Mouse (Mus musculus) heart, adult 2 months (tissue): ENCODE data around the gene Phkg1. TPM values are rescaled to one million over a fixed set of nuclear protein-coding genes. Genes with fewer than 3 reads are reported as not detected.
"Not testable (repeated sequence)": the region's sequence is repeated elsewhere in the genome, so short reads cannot be mapped to it uniquely, and the experiment has no call there.

Source experiments
- DNase-seq, 2 experiments: peaks; one replicate each; pipeline ENCODE4 v3.0.0; 2021
- H3K27ac ChIP-seq: fragments of 200-600 bp; 2 replicates; pipeline ENCODE4 v1.8.1; 2022
- H3K27me3 ChIP-seq: fragments of 200-500 bp; 2 replicates; pipeline ENCODE4 v1.6.1; 2012; ENCODE audit warnings: mild to moderate bottlenecking, low read length, inconsistent platforms, mixed read lengths; ENCODE audit not compliant: control insufficient read depth, insufficient read depth
- H3K36me3 ChIP-seq: fragments of 200-500 bp; 2 replicates; pipeline ENCODE4 v1.6.1; 2012; ENCODE audit warnings: low read length, inconsistent platforms; ENCODE audit not compliant: control insufficient read depth, insufficient read depth
- H3K4me1 ChIP-seq: fragments of 200-500 bp; 2 replicates; pipeline ENCODE4 v1.6.1; 2011; ENCODE audit warnings: low read length; ENCODE audit not compliant: control insufficient read depth, insufficient read depth
- H3K4me3 ChIP-seq: fragments of 200-600 bp; 2 replicates; pipeline ENCODE4 v1.8.1; 2022
- H3K79me2 ChIP-seq: fragments of 200-500 bp; replicated peaks from 2 replicates; pipeline ENCODE4 v1.6.1; 2012; ENCODE audit warnings: mild to moderate bottlenecking, inconsistent platforms, low read length, moderate library complexity, mixed read lengths; ENCODE audit not compliant: control insufficient read depth, insufficient read depth
- H3K9ac ChIP-seq: fragments of 200-500 bp; 2 replicates; pipeline ENCODE4 v1.6.1; 2012; ENCODE audit warnings: low read depth, mild to moderate bottlenecking, control low read depth, inconsistent platforms, low read length, mixed read lengths
- CTCF ChIP-seq: fragments of 200-600 bp; IDR thresholded peaks from 2 replicates; pipeline ENCODE4 v1.8.1; 2022; ENCODE audit warnings: antibody characterized with exemption, mild to moderate bottlenecking, moderate library complexity
- EP300 ChIP-seq: fragments of 200-500 bp; IDR thresholded peaks from 2 replicates; pipeline ENCODE4 v1.6.1; 2011; ENCODE audit warnings: low read depth, low read length, control low read depth; ENCODE audit not compliant: insufficient read depth
- POLR2A ChIP-seq: fragments of 200-500 bp; IDR thresholded peaks from 2 replicates; pipeline ENCODE4 v1.6.1; 2011; ENCODE audit warnings: mild to moderate bottlenecking, low read depth, low read length, control low read depth; ENCODE audit not compliant: insufficient read depth
- WGBS: fragments of 180-500 bp; shearing (Covaris S2); methylation state at CpG from one replicate; pipeline ENCODE4 v1.1.7; 2018; 5-methylcytosine and 5-hydroxymethylcytosine counted together
- intact Hi-C: fragments of 180-260 bp; cut with DNase I; formaldehyde crosslinking; loops from one replicate; pipeline ENCODE4 v1.15.1; 2025
- long read RNA-seq: library from polyadenylated mRNA; stranded (forward); transcript quantifications from one replicate; pipeline ENCODE4 v2.0.0, GENCODE M21; 2021
- polyA plus RNA-seq: library from polyadenylated mRNA; depleted of rRNA; stranded (reverse); fragments of >200 nt; gene quantifications from 2 replicates; pipeline ENCODE4 v1.2.3, GENCODE M21; 2012; rRNA removed
- total RNA-seq, 2 experiments: library from RNA; stranded (reverse); gene quantifications; 2 replicates each; pipeline ENCODE4 v1.2.3; 2021

The Phkg1 gene
- total RNA-seq (10 to 100 TPM; 15.5 to 16.8 TPM), polyA plus RNA-seq (39.8 and 69.6 TPM in 2 replicates)
- long read RNA-seq, transcript Phkg1-201 (10 exons, 2,374 nt), result major isoform, 5 of 8 reads
- long read RNA-seq, partial matches to known transcripts, result 1 of 8 reads
- long read RNA-seq, other reads (novel, unspliced or antisense), result 1 of 8 reads

DNA sequence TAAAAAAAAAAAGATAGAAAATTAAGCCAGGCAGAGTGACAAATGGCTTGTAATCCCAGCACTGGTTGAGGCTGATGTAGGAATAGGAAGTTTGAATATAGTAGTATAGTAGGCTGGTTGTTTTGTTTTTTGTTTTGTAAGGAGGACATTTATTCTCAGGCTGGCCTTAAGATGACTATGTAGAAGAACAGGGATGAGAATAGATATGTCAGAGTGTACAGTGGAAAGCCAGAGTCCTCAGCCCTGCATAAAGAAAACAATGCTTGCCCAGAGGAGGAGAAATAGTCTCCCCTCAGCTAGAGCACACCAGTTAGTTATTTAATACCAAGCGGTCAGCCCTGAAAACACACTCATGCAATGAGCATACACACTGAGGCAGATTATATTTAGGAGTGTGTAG lies at the start of gene Phkg1:
Gene Phkg1, minus strand, starts transcription at position 101 of the 400 bp plus-strand sequence.
- 92% methylated on average over 1 of the region's 1 CpGs for WGBS
- intact Hi-C loops, result no loop called here
- Histone ChIP-seq H3K4me1 (no peaks in the 10 kb centered on the region), H3K36me3 (no peaks in the 10 kb centered on the region), H3K79me2 (no peaks in the 10 kb centered on the region), H3K27ac (no peak within 1 kb of the TSS), H3K27me3 (no peaks in the 10 kb centered on the region), H3K9ac (no peak within 1 kb of the TSS), H3K4me3 (no peak within 1 kb of the TSS)
- DNase-seq, result no peak
- TF ChIP-seq CTCF, result no peak
- TF ChIP-seq POLR2A, result no peak

DNA sequence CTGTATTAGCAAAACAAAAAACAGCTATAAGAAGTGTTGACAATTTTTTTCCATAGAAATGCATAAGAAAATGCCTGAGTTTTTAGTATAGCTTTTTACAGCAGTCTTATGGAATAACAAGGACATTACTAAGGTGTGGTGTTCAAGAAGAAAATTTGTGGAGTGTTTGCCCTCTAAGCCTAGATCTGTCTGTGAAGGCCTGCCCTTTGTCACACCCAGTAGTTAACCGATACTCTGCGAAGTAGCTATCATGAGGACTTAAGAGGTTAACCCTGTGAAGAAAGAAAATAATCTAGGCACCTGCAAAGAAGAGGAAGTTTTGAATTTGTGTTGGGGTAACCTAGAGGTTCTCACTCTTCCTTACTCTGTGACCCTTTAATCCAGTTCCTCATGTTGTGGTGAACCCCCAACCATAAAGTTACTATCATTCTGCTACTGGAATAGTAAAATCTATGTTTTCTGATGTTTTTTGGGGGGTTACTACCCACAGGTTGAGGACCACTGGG lies 49.2 kb upstream of the Phkg1 start:
- H3K79me2 ChIP-seq, result peaks cover 2% of the 10 kb centered on the region
- H3K4me1 ChIP-seq, result peaks cover 2% of the 10 kb centered on the region; the same call in 1 of the 2 replicates
- H3K9ac ChIP-seq, result no peak overlapping the region
- H3K4me3 ChIP-seq, result no peak overlapping the region
- H3K36me3 ChIP-seq, result peaks cover 4% of the 10 kb centered on the region
- no peak for DNase-seq
- TF ChIP-seq CTCF (no peak), POLR2A (no peak), EP300 (no peak)
- no peaks in the 10 kb centered on the region for H3K27me3 ChIP-seq
- H3K27ac ChIP-seq, result no peak overlapping the region
- intact Hi-C loops, result no loop called here
- WGBS, result 93% methylated on average over 2 of the region's 2 CpGs

DNA sequence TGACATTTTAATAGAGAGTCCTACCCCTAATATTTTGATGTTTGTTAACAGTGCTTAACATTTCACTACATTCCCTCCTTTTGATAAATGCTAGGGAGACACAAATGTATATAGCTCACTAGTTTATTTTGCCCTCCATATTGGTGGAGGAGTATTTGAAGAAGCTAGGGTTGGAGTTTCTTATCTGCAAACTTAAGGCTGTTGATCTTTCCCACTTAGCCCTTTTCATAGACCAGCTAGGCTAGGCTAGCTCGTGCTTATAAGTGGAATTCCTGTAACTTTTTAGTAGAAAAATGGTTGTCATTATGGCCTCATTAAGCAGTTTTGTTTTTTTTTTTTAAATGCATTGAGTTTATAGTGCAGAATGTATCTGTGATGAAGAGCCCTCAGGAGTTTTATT lies 45.1 kb upstream of the Phkg1 start:
- no peak overlapping the region for H3K9ac ChIP-seq
- H3K4me1 ChIP-seq, result peaks cover 2% of the 10 kb centered on the region; the same call in 1 of the 2 replicates
- 82% methylated on average over 1 of the region's 1 CpGs for WGBS
- H3K79me2 ChIP-seq, result peaks cover 2% of the 10 kb centered on the region
- TF ChIP-seq POLR2A (no peak), CTCF (no peak), EP300 (no peak)
- intact Hi-C loops, result loop anchor here (5.0 kb wide), 2 partner anchors 36 to 229 kb away; partner anchors contain the start of genes Nupr1l and Rabgef1
- no peak overlapping the region for H3K27ac ChIP-seq
- H3K36me3 ChIP-seq, result peaks cover 4% of the 10 kb centered on the region
- no peaks in the 10 kb centered on the region for H3K27me3 ChIP-seq
- H3K4me3 ChIP-seq, result no peak overlapping the region
- DNase-seq, result no peak

DNA sequence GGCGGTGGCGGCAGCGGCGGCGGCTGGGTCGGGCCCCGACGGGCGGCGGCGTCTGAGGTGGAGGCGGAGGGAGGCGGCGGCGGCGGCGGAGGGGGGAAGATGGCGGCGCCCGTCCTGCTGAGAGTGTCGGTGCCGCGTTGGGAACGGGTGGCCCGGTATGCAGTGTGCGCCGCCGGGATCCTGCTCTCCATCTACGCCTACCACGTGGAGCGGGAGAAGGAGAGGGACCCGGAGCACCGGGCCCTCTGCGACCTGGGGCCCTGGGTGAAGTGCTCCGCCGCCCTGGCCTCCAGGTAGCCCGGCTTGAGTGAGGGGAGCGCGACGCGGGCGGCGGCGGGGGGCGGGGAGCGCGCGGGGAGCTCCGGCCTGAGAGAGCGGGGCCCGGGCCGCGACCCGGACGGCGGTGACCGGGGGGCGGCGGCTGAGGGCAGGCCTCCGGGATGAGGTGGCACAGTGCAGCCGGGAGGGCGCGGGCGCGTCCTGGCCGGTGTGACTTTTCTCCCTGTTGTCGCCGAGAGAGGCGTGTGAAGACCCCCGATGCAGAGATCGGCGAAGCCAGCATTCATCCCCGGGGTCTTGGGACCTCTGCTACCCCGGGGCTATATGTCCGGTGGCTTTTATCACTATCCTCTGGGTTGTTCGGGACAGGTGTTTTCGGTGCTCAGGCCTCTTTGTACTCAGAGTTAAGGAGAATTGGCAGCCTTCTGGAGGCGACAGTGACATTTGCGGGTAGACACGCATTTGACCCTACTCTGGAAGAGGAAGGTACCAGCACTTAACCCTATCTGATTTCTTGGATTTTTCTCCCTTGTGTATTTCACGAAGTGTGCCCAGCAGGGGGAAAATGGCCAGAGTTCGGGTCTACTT lies 44.0 kb upstream of the Phkg1 start:
- DNase-seq, result peak; percentile 56 to 60
- not testable (repeated sequence) for H3K27me3 ChIP-seq, H3K79me2 ChIP-seq, H3K36me3 ChIP-seq, H3K4me1 ChIP-seq
- 1% methylated on average over 48 of the region's 82 CpGs for WGBS
- H3K4me3 ChIP-seq, result peak overlapping the region; percentile 78
- intact Hi-C loops, result loop anchor here (5.0 kb wide), 2 partner anchors 35 to 230 kb away; partner anchors contain the start of genes Nupr1l and Rabgef1
- peak overlapping the region; percentile 57 for H3K27ac ChIP-seq
- TF ChIP-seq CTCF, result 0 out of 2 replicates have a peak, but pooled peaks have one; percentile 2
- H3K9ac ChIP-seq, result peak overlapping the region; percentile 99

DNA sequence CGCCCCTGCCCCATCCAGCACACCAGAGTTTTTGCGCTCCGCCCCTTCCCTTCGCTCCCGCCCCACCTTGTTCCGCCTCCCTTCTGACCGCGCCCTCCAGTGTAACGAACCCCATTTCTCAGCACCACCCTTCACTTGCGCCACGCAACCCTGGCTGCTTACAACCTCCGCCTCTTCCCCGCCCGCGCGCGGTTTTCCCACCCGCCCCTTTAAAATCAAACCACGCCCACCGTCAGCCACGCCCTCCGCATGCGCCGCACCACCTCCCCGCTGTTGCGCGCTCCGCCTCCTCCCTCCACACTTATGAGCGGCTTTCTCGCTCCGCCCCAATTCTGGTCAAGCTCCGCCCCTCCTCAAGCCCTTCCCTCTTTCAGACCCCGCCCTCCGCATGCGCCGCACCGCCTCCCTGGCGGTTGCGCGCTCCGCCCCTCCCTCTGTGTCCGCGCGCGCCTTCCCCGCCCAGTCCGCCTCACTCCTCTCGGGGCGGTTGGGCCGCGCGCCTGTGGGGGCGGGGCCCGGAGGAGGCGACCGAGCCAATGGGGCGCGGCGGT lies 43.2 kb upstream of the Phkg1 start, which contains the start of gene Vkorc1l1:
Gene Vkorc1l1, plus strand, starts transcription at position 476 of the 551 bp plus-strand sequence.
- peak within 1 kb of the TSS; percentile 59 for H3K27ac ChIP-seq
- H3K9ac ChIP-seq, result peak within 1 kb of the TSS; percentile 99
- no peaks in the 10 kb centered on the region for H3K27me3 ChIP-seq
- 1% methylated on average over 52 of the region's 59 CpGs for WGBS
- peak within 1 kb of the TSS; percentile 78 for H3K4me3 ChIP-seq
- peaks cover 2% of the 10 kb centered on the region for H3K79me2 ChIP-seq
- peak; percentile 99 for DNase-seq
- no peaks in the 10 kb centered on the region for H3K36me3 ChIP-seq
- peaks cover 2% of the 10 kb centered on the region; the same call in 1 of the 2 replicates for H3K4me1 ChIP-seq
- TF ChIP-seq EP300, result peak; percentile 52; the same call in 1 of the 2 replicates
- no peak for TF ChIP-seq POLR2A
- intact Hi-C loops, result loop anchor here (5.0 kb wide), 2 partner anchors 34 to 231 kb away; partner anchors contain the start of genes Nupr1l and Rabgef1
